Mouse (Mus musculus): ENCODE results near the gene Agap1. TPM values are rescaled to one million over a fixed set of nuclear protein-coding genes. Genes with fewer than 3 reads are reported as not detected.

Agap1 gene
- polyA plus RNA-seq, 1 experiment from 2014 or later, result 8.5 TPM

DNA sequence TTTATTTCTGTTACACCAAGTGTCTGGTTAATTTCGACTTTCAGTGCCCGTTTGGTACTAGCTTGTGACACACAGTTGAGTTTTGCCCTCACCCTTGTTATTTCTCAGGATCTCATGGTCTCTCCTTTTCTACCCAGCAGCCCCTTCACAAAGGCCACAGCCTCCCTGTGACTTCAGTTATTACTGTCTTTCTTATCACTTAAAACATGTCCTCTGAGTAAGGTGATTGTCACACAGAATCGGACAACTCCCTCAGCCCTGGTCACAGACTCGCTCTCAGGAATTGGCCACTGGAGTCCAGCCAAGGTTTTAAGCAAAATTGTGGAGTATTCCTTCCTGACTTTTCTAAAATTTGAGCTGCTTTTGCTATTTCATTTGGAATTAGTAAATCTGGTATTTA, 176.2 kb downstream of the Agap1 start:
- no peaks in the 10 kb centered on the region for H3K9me3 ChIP-seq (replicated peaks; ENCODE audit: low read length)
- WGBS, result 74% methylated on average over 4 of the region's 4 CpGs
- no peak overlapping the region for H3K4me2 ChIP-seq (ENCODE audit: low read length)
- no peak overlapping the region for H3K9ac ChIP-seq (ENCODE audit: low read depth, low read length)
- peaks cover 17% of the 10 kb centered on the region for H3K36me3 ChIP-seq (ENCODE audit: insufficient read depth, low read length)
- no peak overlapping the region for H3K27ac ChIP-seq
- H3K4me3 ChIP-seq (replicated peaks; ENCODE audit: low read depth, low read length), result no peak overlapping the region
- TF ChIP-seq CTCF (IDR thresholded peaks at IDR 0.05; ENCODE audit: low read depth), result no peak
- DNase-seq (ENCODE audit: low spot score) (no peak), ATAC-seq (replicated peaks; ENCODE audit: low FRiP score, low read depth) (no peak)
- no peaks in the 10 kb centered on the region for H3K4me1 ChIP-seq (replicated peaks; ENCODE audit: insufficient read depth, low read length)
- no peaks in the 10 kb centered on the region for H3K27me3 ChIP-seq (ENCODE audit: insufficient read depth, low read length)

DNA sequence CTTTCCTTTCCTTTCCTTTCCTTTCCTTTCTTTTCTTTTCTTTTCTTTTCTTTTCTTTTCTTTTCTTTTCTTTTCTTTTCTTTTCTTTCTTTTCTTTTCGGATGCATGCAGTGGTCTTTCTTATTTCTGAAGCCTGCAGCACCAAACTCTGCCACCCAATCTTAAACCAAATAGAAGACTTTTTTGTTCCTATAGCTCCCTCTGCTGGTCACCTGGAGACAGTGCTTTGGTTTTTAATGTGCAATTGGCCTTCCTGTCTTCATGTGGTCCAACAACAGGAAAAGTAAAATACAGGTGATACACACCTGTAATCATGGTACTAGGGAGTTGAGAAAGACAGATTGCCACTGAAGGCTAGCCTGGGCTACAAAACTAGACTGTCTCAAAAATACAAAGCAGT, 177.1 kb downstream of the Agap1 start:
- peak; percentile 80 for DNase-seq (ENCODE audit: low spot score)
- Histone ChIP-seq H3K4me2 (ENCODE audit: low read length) (no peak overlapping the region), H3K4me3 (replicated peaks; ENCODE audit: low read depth, low read length) (no peak overlapping the region), H3K36me3 (ENCODE audit: insufficient read depth, low read length) (peaks cover 24% of the 10 kb centered on the region), H3K27ac (no peak overlapping the region), H3K9me3 (replicated peaks; ENCODE audit: low read length) (no peaks in the 10 kb centered on the region), H3K4me1 (replicated peaks; ENCODE audit: insufficient read depth, low read length) (no peaks in the 10 kb centered on the region), H3K9ac (ENCODE audit: low read depth, low read length) (no peak overlapping the region), H3K27me3 (ENCODE audit: insufficient read depth, low read length) (no peaks in the 10 kb centered on the region)
- 25% methylated on average over 1 of the region's 1 CpGs for WGBS
- ATAC-seq (replicated peaks; ENCODE audit: low FRiP score, low read depth), result no peak
- peak; percentile 81 for TF ChIP-seq CTCF (IDR thresholded peaks at IDR 0.05; ENCODE audit: low read depth)

DNA sequence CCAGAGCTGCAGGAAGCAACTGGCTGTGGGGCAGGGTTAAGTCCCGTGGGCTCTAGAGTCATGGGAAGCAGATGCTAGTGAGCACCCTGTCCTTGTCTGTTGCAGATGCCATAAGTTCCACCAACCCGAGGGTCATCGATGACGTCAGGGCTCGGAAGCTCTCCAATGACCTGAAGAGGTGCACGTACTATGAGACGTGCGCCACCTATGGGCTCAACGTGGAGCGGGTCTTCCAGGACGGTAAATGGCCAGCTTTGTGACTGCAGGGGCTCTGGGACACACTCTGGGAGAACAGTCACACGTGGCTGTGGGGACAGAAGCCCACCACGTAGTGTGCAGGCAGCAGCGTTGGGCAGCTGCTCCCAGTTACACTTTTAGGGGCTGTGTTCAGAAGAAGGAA, 179.4 kb downstream of the Agap1 start:
- TF ChIP-seq CTCF (IDR thresholded peaks at IDR 0.05; ENCODE audit: low read depth), result peak; percentile 31; the same call in 1 of the 2 replicates
- Histone ChIP-seq H3K4me2 (ENCODE audit: low read length) (no peak overlapping the region), H3K9me3 (replicated peaks; ENCODE audit: low read length) (no peaks in the 10 kb centered on the region), H3K9ac (ENCODE audit: low read depth, low read length) (no peak overlapping the region), H3K27me3 (ENCODE audit: insufficient read depth, low read length) (no peaks in the 10 kb centered on the region), H3K27ac (no peak overlapping the region), H3K4me1 (replicated peaks; ENCODE audit: insufficient read depth, low read length) (no peaks in the 10 kb centered on the region), H3K36me3 (ENCODE audit: insufficient read depth, low read length) (peaks cover 24% of the 10 kb centered on the region), H3K4me3 (replicated peaks; ENCODE audit: low read depth, low read length) (no peak overlapping the region)
- DNase-seq (ENCODE audit: low spot score), result no peak
- WGBS, result 76% methylated on average over 14 of the region's 14 CpGs
- no peak for ATAC-seq (replicated peaks; ENCODE audit: low FRiP score, low read depth)

DNA sequence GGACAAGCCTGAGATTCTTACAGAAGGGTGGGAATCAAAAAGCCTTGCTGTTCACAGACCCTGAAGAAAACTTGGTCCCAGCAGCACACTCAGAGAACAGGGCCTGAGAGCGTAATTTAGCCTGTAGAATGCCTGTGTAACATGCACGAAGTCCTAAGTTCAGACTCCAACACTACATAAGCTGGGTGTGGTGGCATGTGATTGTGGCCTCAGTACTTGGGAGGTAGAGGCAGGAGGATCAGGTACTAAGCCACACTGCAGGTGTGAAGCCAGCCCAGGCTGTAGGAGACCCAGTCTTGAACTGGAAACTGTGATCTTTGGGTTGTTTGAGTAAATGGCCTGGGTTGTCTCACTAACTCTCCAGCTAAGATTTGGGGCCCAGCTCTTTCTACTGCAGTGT, 180.5 kb downstream of the Agap1 start:
- Histone ChIP-seq H3K9me3 (replicated peaks; ENCODE audit: low read length) (no peaks in the 10 kb centered on the region), H3K36me3 (ENCODE audit: insufficient read depth, low read length) (peaks cover 24% of the 10 kb centered on the region), H3K4me1 (replicated peaks; ENCODE audit: insufficient read depth, low read length) (no peaks in the 10 kb centered on the region), H3K4me2 (ENCODE audit: low read length) (no peak overlapping the region), H3K27me3 (ENCODE audit: insufficient read depth, low read length) (no peaks in the 10 kb centered on the region), H3K9ac (ENCODE audit: low read depth, low read length) (no peak overlapping the region), H3K4me3 (replicated peaks; ENCODE audit: low read depth, low read length) (no peak overlapping the region), H3K27ac (no peak overlapping the region)
- DNase-seq (ENCODE audit: low spot score), result no peak
- ATAC-seq (replicated peaks; ENCODE audit: low FRiP score, low read depth), result no peak
- WGBS, result 98% methylated on average over 2 of the region's 2 CpGs
- no peak for TF ChIP-seq CTCF (IDR thresholded peaks at IDR 0.05; ENCODE audit: low read depth)

DNA sequence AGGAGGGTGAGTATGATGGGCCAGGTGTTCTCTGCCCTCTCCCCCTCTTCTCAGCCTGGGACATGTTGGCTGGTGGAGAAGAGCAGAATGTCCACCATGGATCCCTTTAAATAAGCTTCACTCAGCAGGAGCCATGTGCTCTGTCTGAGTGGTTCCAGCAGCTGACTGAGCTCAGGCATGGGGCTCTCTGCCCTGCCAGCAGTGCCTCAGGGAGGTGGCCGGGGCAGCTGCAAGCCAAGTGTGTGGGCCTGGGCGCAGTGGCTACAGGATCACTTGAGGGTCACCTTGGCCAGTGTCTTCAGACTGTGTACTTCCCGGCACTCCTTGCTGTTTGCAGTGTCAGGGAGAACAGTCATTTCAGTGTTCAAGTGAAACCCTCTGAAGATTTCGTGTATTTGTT, 183.1 kb downstream of the Agap1 start:
- no peak overlapping the region for H3K4me2 ChIP-seq (ENCODE audit: low read length)
- no peaks in the 10 kb centered on the region for H3K4me1 ChIP-seq (replicated peaks; ENCODE audit: insufficient read depth, low read length)
- no peak for DNase-seq (ENCODE audit: low spot score)
- TF ChIP-seq CTCF (IDR thresholded peaks at IDR 0.05; ENCODE audit: low read depth), result no peak
- peaks cover 24% of the 10 kb centered on the region for H3K36me3 ChIP-seq (ENCODE audit: insufficient read depth, low read length)
- H3K4me3 ChIP-seq (replicated peaks; ENCODE audit: low read depth, low read length), result no peak overlapping the region
- no peak for ATAC-seq (replicated peaks; ENCODE audit: low FRiP score, low read depth)
- no peaks in the 10 kb centered on the region for H3K9me3 ChIP-seq (replicated peaks; ENCODE audit: low read length)
- no peak overlapping the region for H3K9ac ChIP-seq (ENCODE audit: low read depth, low read length)
- no peak overlapping the region for H3K27ac ChIP-seq
- 89% methylated on average over 4 of the region's 4 CpGs for WGBS
- H3K27me3 ChIP-seq (ENCODE audit: insufficient read depth, low read length), result no peaks in the 10 kb centered on the region

DNA sequence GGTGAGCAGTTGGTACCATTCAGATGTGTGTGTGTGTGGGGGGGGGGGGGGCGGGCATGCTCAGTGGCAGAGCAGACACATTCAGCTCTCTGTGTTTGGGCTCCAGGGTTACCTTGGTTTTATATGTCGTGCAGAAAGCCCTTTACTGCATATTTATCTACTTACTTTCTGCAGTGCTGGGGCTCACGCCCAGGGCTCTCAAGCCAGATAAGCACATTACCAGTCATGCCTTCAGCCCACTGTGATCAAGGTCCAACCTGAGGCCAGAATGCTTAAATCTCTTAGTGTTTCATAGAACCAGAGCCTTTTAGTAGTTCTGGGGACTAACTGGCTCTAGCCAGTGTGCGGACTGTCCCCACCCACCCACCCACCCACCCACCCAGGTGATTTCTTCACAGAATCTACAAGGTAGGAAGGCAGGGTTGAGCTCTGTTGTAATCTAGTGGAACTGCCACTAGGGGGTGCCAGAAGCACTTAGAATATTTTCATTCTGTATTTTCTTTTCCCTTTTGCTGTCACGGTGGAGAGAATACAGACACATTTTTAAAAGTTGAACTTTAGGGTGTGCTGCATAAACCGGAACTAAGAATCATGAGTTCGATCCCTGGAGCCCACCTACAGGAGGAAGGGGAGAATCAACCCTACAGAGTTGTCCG, 189.0 kb downstream of the Agap1 start:
- WGBS, result 60% methylated on average over 8 of the region's 8 CpGs
- no peak overlapping the region for H3K27ac ChIP-seq

DNA sequence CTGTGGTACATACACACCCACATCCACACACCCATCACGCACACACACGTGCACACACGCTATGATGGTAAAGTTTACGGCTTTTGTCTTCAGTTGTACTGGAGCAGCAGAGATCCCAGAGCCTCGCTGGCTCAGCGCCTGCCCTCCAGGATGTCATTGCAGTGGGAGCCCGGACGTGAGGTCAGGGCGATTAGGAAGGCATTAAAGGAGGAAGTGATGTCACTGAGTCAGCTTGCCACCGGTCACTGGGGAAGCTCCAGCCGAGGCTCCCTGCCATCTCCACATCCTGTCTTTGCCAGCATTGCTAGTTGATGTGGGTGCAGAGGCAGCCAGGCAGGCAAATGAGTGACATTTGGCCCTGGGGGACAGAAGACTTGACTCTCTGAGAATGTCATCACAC, 189.5 kb downstream of the Agap1 start:
- ATAC-seq (replicated peaks; ENCODE audit: low FRiP score, low read depth), result no peak
- H3K4me2 ChIP-seq (ENCODE audit: low read length), result no peak overlapping the region
- peak; percentile 43 for DNase-seq (ENCODE audit: low spot score)

More for the DNA sequence above, 189.0 kb downstream of the Agap1 start:
- Histone ChIP-seq H3K9me3 (replicated peaks; ENCODE audit: low read length) (no peaks in the 10 kb centered on the region), H3K4me2 (ENCODE audit: low read length) (no peak overlapping the region), H3K4me1 (replicated peaks; ENCODE audit: insufficient read depth, low read length) (no peaks in the 10 kb centered on the region), H3K4me3 (replicated peaks; ENCODE audit: low read depth, low read length) (no peak overlapping the region), H3K36me3 (ENCODE audit: insufficient read depth, low read length) (no peaks in the 10 kb centered on the region), H3K9ac (ENCODE audit: low read depth, low read length) (no peak overlapping the region), H3K27me3 (ENCODE audit: insufficient read depth, low read length) (no peaks in the 10 kb centered on the region)
- DNase-seq (ENCODE audit: low spot score) (peak; percentile 73), ATAC-seq (replicated peaks; ENCODE audit: low FRiP score, low read depth) (no peak)
- peak; percentile 59 for TF ChIP-seq CTCF (IDR thresholded peaks at IDR 0.05; ENCODE audit: low read depth)

More for the DNA sequence above, 189.5 kb downstream of the Agap1 start:
- Histone ChIP-seq H3K27ac (no peak overlapping the region), H3K9me3 (replicated peaks; ENCODE audit: low read length) (no peaks in the 10 kb centered on the region), H3K9ac (ENCODE audit: low read depth, low read length) (no peak overlapping the region), H3K4me1 (replicated peaks; ENCODE audit: insufficient read depth, low read length) (no peaks in the 10 kb centered on the region), H3K27me3 (ENCODE audit: insufficient read depth, low read length) (no peaks in the 10 kb centered on the region), H3K36me3 (ENCODE audit: insufficient read depth, low read length) (no peaks in the 10 kb centered on the region), H3K4me3 (replicated peaks; ENCODE audit: low read depth, low read length) (no peak overlapping the region)
- no peak for TF ChIP-seq CTCF (IDR thresholded peaks at IDR 0.05; ENCODE audit: low read depth)
- WGBS, result 55% methylated on average over 11 of the region's 11 CpGs

Measured in kidney, postnatal 0 days (tissue).